Mouse (Mus musculus): ENCODE data around the gene Thrb. TPM values are rescaled to one million over a fixed set of nuclear protein-coding genes. Genes with fewer than 3 reads are reported as not detected.

Gene Thrb
- total RNA-seq (2023) = 0.38 TPM

GRCm38 (mm10) chr14:17659686-17660328, at the start of gene Thrb:
Gene Thrb, plus strand, starts transcription at chr14:17660261.

